Mouse (Mus musculus) kidney, adult 2 months (tissue): ENCODE data around the gene Mien1.

ENCODE experiments used
- CTCF ChIP-seq: fragments of 200-500 bp; conservative IDR thresholded peaks from 2 replicates; pipeline ENCODE4 v1.5.1; 2011; ENCODE audit warnings: low read depth, mild to moderate bottlenecking, control low read depth, low read length, moderate library complexity, mixed read lengths; ENCODE audit not compliant: insufficient read depth, insufficient read length
- POLR2A ChIP-seq: fragments of 200-500 bp; IDR thresholded peaks from one replicate; pipeline ENCODE4 v1.6.1; 2011; ENCODE audit warnings: low read depth, low read length, control low read depth

DNA sequence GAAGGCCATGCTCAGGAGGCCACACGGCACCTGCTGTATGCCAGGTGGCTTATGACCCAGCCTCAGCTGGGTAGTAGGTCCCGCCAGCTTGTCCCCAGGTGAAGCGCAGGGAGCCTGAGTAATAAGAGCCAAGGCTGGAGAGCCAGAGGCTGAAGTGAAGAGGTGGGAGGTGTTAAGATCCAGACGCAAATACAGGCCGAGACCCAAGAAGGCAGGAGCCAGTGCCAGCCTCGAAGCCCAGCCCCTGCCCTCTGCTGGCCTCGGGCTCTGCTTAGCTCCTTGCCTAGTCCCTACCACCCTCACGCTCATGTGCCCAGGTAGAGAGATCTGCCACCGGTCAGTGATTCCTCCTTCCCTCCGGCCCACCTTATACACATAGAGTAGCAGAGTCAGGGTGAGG is 50.5 kb downstream of the Mien1 start:
- no peak for TF ChIP-seq CTCF
- no peak for TF ChIP-seq POLR2A
